Mouse (Mus musculus) megakaryocyte, embryonic 14.5 days (primary cell): ENCODE measurements around the gene Ccdc182. TPM values are rescaled to one million over a fixed set of nuclear protein-coding genes. Genes with fewer than 3 reads are reported as not detected.

Experiments
- H3K27me3 ChIP-seq: replicated peaks from 2 replicates; pipeline ENCODE3; 2012; ENCODE audit warnings: inconsistent platforms
- H3K36me3 ChIP-seq: replicated peaks from 2 replicates; pipeline ENCODE3; 2012; ENCODE audit warnings: low read length, inconsistent platforms, mixed read lengths
- H3K4me1 ChIP-seq: 2 replicates; pipeline ENCODE4 v1.6.1; 2012; ENCODE audit warnings: inconsistent platforms
- H3K4me3 ChIP-seq: replicated peaks from 2 replicates; pipeline ENCODE3; 2012; ENCODE audit warnings: moderate library complexity, mild to moderate bottlenecking, inconsistent platforms
- H3K9me3 ChIP-seq: 2 replicates; pipeline ENCODE4 v1.6.1; 2012; ENCODE audit warnings: inconsistent platforms
- FLI1 ChIP-seq: IDR thresholded peaks from 2 replicates; pipeline ENCODE4 v1.6.1; 2012; ENCODE audit warnings: low read length, inconsistent platforms, mixed read lengths
- GATA1 ChIP-seq: IDR thresholded peaks from 3 replicates; pipeline ENCODE4 v1.6.1; 2012; ENCODE audit warnings: mixed read lengths, low read length, inconsistent platforms, borderline replicate concordance
- polyA plus RNA-seq: library from polyadenylated mRNA; stranded (reverse); fragments of >175 nt; gene quantifications from 2 replicates; pipeline ENCODE4 v1.2.3, GENCODE M21; 2012; ENCODE audit warnings: low replicate concordance; ENCODE audit not compliant: insufficient read depth

Gene Ccdc182
- polyA plus RNA-seq, 1 experiment: not detected

- TF ChIP-seq GATA1 (no peak), FLI1 (no peak)
- Histone ChIP-seq H3K4me3 (no peak overlapping the region), H3K36me3 (peaks cover 2% of the 10 kb centered on the region), H3K27me3 (peaks cover 40% of the 10 kb centered on the region), H3K9me3 (peaks cover 16% of the 10 kb centered on the region), H3K4me1 (peaks cover 36% of the 10 kb centered on the region)
Measured at GRCm38 (mm10) chr11:88318850-88319249, 25.0 kb downstream of the Ccdc182 start.

GRCm38 (mm10) chr11:88327016-88327415, 33.2 kb downstream of the Ccdc182 start:
- Histone ChIP-seq H3K9me3 (peaks cover under 1% of the 10 kb centered on the region; the same call in 1 of the 2 replicates), H3K36me3 (no peaks in the 10 kb centered on the region), H3K27me3 (peaks cover 52% of the 10 kb centered on the region), H3K4me1 (peaks cover 11% of the 10 kb centered on the region), H3K4me3 (no peak overlapping the region)
- no peak for TF ChIP-seq GATA1
- TF ChIP-seq FLI1: no peak

- no peaks in the 10 kb centered on the region for H3K4me1 ChIP-seq
- H3K36me3 ChIP-seq: no peaks in the 10 kb centered on the region
- no peak overlapping the region for H3K4me3 ChIP-seq
- peaks cover 54% of the 10 kb centered on the region for H3K27me3 ChIP-seq
- no peak for TF ChIP-seq GATA1
- TF ChIP-seq FLI1: no peak
- no peaks in the 10 kb centered on the region for H3K9me3 ChIP-seq
Measured at GRCm38 (mm10) chr11:88328813-88329595, 35.1 kb downstream of the Ccdc182 start.

- H3K9me3 ChIP-seq: no peaks in the 10 kb centered on the region
- H3K27me3 ChIP-seq: peaks cover 60% of the 10 kb centered on the region
- no peak overlapping the region for H3K4me3 ChIP-seq
- no peak for TF ChIP-seq GATA1
- TF ChIP-seq FLI1: no peak
- H3K4me1 ChIP-seq: no peaks in the 10 kb centered on the region
- no peaks in the 10 kb centered on the region for H3K36me3 ChIP-seq
Measured at GRCm38 (mm10) chr11:88330799-88331198, 36.9 kb downstream of the Ccdc182 start.

- Histone ChIP-seq H3K4me3 (no peak overlapping the region), H3K36me3 (no peaks in the 10 kb centered on the region), H3K4me1 (no peaks in the 10 kb centered on the region), H3K27me3 (peaks cover 53% of the 10 kb centered on the region), H3K9me3 (no peaks in the 10 kb centered on the region)
- TF ChIP-seq FLI1 (no peak), GATA1 (no peak)
Measured at GRCm38 (mm10) chr11:88331722-88332121, 37.9 kb downstream of the Ccdc182 start.

GRCm38 (mm10) chr11:88332309-88332934, 38.6 kb downstream of the Ccdc182 start:
- H3K4me1 ChIP-seq: no peaks in the 10 kb centered on the region
- H3K27me3 ChIP-seq: peaks cover 46% of the 10 kb centered on the region
- peaks cover 1% of the 10 kb centered on the region for H3K36me3 ChIP-seq
- H3K9me3 ChIP-seq: no peaks in the 10 kb centered on the region
- H3K4me3 ChIP-seq: no peak overlapping the region
- TF ChIP-seq FLI1 (no peak), GATA1 (no peak)

GRCm38 (mm10) chr11:88334893-88335292, 41.0 kb downstream of the Ccdc182 start:
- Histone ChIP-seq H3K9me3 (no peaks in the 10 kb centered on the region), H3K4me1 (no peaks in the 10 kb centered on the region), H3K4me3 (no peak overlapping the region), H3K36me3 (peaks cover 16% of the 10 kb centered on the region), H3K27me3 (peaks cover 28% of the 10 kb centered on the region)
- TF ChIP-seq GATA1: no peak
- no peak for TF ChIP-seq FLI1

- no peak for TF ChIP-seq GATA1
- no peak for TF ChIP-seq FLI1
- Histone ChIP-seq H3K36me3 (peaks cover 26% of the 10 kb centered on the region), H3K27me3 (peaks cover 9% of the 10 kb centered on the region), H3K4me1 (no peaks in the 10 kb centered on the region), H3K9me3 (no peaks in the 10 kb centered on the region), H3K4me3 (no peak overlapping the region)
Measured at GRCm38 (mm10) chr11:88337926-88338325, 44.1 kb downstream of the Ccdc182 start.

Other genes starting within 250 kb of the Ccdc182 start
- 25.7 and 74.9 TPM in 2 replicates for gene Srsf1, start 246.7 kb upstream of the Ccdc182 start, polyA plus RNA-seq
- 5.8 and 9.9 TPM in 2 replicates for gene Vezf1, start 225.8 kb upstream of the Ccdc182 start, polyA plus RNA-seq
- gene Cuedc1, start 196.0 kb upstream of the Ccdc182 start, polyA plus RNA-seq: 294 and 346 TPM in 2 replicates
- 62.3 and 197 TPM in 2 replicates for gene Mrps23, start 89.7 kb upstream of the Ccdc182 start, polyA plus RNA-seq